Mouse (Mus musculus) layer of hippocampus, adult 11-12 months (tissue): ENCODE measurements around the gene Jph2.

Experiments used
- DNase-seq: peaks from one replicate; pipeline ENCODE4 v3.0.0; 2022; ENCODE audit warnings: low spot score

Jph2 gene

DNA sequence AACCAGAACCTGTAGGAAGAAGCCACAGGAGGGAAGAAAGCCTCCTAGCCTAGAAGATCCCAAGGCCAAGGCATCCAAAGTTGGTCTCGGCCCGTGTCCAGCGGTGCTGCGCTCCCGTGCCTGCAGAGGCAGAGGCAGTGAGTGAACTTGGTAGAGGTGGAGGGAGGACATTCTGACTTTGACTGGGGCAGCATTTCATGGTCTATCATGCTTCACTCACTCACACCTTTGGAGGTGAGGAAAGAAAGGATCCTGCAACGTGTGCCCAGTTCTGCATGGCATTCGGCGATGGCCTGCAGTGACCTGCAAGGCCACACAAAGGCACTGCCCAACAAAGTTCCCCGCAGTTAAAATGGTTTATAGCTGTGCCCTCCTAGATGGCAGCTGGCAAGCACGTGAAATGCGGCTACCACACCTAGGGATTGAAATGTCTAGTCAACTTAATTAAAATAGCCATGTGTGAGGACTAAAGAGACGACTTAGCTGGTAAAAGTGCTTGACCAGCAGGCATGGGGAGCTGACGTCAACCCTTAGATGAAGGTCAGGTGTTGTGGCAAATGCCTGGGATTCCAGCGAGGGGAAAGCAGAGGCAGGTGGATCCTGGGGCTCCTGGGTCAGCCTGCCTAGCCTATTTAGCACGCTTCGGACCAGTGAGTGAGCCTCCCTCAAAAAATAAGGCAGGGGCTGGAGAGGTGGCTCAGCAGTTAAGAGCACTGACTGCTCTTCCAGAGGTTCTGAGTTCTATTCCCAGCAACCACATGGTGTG lies 36.8 kb downstream of the Jph2 start:
- DNase-seq = no peak

DNA sequence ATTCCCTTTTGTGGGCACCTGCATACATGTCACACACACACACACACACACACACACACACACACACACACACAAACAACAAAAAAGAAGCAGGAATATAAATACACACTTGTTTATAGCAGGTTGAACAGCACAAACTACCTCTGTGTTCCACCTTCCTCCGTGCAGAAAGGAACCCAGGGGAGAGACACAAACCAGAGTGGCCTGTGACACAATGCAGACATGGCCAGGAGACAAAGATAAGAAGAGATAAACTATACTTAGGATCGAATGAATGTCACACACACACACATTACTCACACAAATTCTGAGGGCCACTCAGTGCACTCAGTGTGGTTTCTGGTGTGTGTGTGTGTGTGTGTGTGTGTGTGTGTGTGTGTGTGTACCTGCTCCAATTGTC lies 38.5 kb downstream of the Jph2 start:
- no peak for DNase-seq

- no peak for DNase-seq
These were observed 39.1 kb downstream of the Jph2 start for GRCm38 (mm10) chr2:163358662-163359061.

DNA sequence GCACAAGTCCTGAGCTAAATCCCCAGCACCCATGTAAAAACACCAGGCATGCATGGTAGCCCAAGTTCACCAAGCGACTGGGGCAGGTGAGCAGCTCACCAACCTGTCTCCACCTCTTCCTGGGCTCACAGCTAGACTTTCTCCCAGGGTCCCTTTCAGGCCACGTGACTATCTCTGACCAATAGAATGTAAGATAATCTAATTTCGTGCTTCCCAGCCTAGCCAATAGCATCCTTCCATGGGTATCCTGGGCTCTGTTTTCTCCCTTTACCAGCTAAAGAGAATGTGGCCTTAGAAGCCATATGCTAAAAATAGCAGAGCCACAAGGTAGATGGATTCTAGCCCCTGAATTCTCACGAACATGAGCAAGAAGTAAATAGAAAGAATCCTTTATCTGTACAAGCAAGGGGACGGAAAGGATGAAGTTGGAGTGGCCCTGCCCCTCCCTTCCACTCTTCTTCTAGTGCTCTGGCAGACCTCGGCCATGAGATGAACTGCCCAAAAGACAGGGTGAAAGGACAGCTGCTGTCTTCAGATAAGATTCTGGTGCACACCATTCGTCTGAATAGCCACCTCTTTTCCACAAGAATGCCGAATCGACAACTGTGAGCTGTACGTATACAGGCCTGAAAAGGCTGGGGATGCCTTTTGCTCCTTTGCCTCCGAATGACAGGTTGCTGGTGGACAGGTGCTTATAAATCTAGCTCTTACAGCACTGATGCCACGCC lies 41.5 kb downstream of the Jph2 start:
- DNase-seq = no peak

GRCm38 (mm10) chr2:163355666-163356065 lies 42.1 kb downstream of the Jph2 start:
- no peak for DNase-seq

DNA sequence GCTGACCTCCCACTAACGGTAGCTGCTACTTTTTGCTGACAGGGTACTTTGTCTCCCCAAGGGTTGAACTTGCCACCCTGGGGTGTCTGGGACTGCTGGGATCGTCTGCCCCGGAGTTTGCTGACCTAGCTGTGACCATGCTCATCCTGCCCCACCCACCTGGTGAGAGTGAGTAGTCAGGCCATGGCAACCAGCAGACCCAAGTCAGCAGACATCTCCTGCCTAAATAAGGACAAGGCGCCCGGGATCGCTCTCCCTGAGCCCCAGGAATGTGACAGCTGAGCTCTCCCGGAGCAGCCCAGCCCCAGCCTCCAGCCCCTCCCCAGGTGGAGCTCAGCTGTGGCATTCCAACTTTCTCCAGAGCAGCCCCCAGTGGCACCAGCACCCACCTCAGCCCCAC lies 44.1 kb downstream of the Jph2 start:
- no peak for DNase-seq

DNA sequence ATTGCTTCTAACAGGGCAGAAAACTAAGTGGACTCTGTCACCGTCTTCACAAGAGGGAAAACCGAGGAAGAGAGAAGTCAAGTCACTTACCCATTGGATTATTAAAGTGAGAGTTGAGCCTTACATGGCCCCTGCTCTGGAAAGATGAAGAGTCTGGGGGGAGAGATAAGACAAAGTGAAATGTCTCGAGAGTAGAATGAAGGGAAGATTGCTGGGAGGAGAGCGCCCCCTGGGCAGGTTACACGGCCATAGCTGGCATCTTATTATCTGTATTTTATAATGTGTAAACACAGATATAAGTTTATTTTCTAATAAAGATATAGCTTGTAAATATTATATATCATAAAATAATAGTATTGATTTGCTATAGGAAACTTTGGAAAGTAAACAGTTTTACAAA lies 47.4 kb downstream of the Jph2 start:
- DNase-seq = no peak

GRCm38 (mm10) chr2:163349411-163349810 lies 48.4 kb downstream of the Jph2 start:
- peak; percentile 36 for DNase-seq

DNA sequence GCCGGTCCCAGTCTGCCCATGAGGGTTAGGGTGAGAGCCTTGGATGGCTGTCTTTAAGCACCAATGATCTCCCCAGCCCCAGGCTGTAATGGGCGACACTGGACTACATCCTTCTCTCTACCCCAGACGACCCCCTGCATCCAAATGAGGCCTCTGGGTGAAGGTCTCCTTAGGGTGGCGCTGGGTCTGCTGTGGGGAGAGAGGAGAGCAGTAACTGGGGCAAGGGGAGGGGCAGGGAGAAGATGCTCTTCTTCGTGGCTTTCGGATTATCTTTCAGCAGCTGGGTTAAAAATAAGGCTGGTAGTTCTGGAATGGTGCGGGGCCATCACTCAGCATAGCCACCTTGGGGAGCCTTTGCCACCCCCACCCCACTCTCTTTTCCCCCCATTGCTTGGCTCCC lies 49.1 kb downstream of the Jph2 start:
- DNase-seq = no peak

DNA sequence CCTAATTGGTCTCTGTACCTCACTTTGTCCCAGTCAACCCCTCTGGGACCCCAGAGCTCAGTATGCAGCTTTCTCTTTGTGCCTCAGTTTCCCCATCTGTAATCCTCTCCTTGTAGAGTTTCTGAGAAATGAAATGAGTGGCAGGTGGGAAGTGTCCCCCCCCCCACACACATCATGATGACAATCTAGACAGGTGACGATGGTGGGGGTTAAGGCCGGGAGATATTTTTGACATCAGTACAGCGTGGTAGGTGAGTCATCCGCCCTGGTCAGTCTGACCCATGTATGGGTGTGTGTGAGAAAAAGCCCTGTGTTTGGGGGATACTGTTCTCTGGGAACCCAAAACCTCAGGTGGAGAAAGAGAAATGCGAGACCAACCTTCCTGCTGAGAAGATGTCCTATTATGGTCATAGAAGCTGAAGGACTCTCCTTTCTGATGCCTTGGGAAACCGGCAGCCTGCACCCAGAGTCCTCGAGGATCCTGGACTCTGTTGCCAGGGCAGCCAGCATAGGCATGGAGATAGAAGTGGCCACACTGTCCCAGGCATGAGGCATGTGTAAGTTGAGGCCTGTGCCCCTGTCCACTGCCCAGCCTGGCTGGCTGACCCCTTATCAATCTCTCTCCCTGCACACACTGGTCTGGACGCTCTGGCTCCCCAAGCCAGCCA lies 50.1 kb downstream of the Jph2 start:
- no peak for DNase-seq

DNA sequence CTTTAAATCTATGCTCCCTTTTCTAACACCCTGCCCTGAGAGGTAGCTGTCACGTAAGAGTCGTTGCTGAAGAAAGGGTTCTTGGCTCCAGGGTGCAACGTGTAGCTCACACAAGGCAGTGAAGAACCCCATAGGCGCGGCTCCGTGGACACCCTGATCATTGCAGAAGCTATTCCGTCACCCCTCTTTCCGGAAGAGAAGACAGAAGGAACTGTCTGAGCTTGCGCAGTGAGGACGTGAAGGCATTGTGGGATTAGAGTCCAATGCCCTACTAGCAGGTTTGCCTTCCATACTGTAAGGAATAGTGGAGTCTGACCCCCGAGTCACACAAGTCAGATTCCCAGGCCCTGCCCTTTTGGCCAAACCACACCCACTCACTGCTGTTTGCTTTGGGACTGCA lies 51.3 kb downstream of the Jph2 start:
- no peak for DNase-seq

DNA sequence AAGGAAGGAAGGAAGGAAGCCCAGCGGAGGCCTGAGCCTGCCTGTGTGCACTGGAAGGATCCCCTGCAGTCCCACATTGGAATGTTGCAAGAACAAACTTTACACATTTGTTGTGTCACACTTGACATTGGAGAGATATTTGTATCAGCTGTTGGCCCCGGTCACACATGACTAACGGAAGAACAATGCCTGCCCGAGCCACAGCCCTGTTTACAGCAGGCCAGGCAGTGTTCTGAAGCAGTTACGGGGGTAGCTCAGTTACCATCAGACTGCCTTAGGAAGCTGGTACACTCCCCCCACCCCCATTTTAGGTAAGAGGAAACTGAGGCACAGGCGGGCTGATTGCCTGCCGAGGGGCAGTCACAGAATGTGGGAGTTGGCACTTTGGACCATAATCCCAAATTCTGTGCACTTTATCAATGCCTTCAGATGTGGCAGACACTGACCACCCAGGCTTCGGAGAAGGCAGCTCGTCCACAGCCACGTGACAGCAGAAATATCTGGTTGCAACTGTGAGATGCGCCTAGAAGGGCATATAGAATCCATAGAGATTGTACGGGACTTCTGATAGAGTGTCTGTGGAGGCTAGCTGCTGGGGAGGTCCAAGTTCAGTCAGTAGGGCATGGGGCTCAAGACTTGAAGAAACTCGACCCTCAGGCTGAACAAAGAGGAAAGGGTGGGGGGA lies 52.7 kb downstream of the Jph2 start:
- no peak for DNase-seq

DNA sequence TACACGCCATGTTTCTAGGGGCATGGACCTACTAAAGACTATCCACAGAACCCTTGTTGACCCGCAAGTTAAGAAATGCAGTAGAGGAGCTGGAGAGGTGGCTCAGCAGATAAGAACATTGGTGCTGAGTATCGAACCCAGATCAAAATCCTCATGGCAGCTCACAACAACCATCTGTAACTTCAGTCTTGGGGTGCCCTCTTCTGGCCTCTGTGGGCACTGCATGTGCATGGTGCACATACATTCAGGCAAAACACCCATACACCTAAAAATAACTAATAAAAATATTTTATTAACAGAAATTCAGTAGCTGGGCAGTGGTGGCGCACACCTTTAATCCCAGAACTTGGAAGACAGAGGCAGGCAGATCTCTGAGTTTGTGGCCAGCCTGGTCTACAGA lies 54.1 kb downstream of the Jph2 start:
- no peak for DNase-seq

DNA sequence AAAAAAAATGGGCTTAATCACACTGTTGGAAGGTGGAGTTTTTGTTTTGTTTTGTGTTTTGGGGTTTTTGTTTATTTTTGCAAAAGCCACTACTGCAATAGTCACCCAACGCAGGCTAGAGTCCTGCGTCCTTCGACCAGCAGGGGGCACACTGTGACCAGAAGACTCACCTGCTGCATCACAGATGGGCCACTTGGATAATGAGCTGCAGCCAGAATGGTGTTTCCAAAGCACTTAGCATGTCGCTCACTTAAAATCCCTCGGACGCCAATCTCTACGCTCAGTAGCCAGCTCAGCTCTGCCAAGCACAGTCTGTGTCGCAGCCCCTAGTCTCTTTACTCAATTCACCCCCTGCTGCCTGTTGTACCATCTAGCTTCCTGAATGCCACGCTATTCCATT lies 57.5 kb downstream of the Jph2 start:
- DNase-seq = peak; percentile 65

GRCm38 (mm10) chr2:163332368-163333055 lies 65.3 kb downstream of the Jph2 start:
- peak; percentile 53 for DNase-seq

- no peak for DNase-seq
These were observed 66.4 kb downstream of the Jph2 start for GRCm38 (mm10) chr2:163331423-163331822.

GRCm38 (mm10) chr2:163330742-163331141 lies 67.1 kb downstream of the Jph2 start:
- DNase-seq = peak; percentile 77

- no peak for DNase-seq
These were observed 74.6 kb downstream of the Jph2 start for GRCm38 (mm10) chr2:163323163-163323562.

- DNase-seq = no peak
These were observed 79.0 kb downstream of the Jph2 start for GRCm38 (mm10) chr2:163318777-163319176.

DNA sequence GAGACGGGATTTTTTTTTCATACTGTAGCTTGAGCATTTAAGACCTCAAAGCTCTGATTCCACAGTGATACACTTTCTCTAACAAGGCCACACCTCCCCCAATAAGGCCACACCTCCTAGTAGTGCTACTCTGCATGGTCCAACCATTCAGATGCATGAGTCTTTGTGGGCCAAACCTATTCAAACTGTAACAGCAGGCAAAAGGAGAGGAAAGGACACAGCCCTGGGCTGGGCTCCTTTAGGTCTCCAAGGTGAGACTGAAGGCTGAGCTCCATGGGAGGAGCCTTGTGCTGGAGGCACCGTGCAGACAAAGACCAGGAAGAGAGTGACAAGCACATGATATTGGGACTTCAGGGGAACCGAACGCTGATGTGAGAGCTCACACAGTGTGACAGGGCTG lies 80.5 kb downstream of the Jph2 start:
- DNase-seq = no peak

GRCm38 (mm10) chr2:163310163-163310688 lies 87.6 kb downstream of the Jph2 start:
- DNase-seq = no peak

DNA sequence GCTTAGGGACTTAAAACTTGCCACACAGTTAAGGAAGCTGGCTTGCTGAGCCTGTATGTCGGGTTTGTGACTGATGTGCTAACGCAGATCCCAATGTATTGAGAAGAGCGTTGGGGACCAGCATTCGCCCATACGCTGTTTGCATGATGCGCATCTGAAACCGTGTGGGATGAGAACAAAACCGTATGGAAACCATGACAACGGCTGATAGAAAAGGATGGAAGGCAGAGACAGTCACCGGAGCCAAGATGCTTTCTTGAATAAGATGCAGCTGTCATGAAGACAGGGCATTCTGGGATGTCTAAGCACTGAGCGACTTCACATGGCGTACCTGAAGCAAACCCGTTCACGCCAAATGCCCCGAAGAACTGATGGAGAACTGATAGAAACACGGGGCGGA lies 88.4 kb downstream of the Jph2 start:
- peak; percentile 28 for DNase-seq
